Mouse (Mus musculus): ENCODE results near the gene Mypn. TPM values are rescaled to one million over a fixed set of nuclear protein-coding genes. Genes with fewer than 3 reads are reported as not detected.

The Mypn gene
- total RNA-seq (2021), result 1 to 10 TPM; 1.6 to 2.3 TPM

- DNase-seq (ENCODE audit: extremely low spot score in 1 of 2, low spot score in 1 of 2), result no peak
Observed at GRCm38 (mm10) chr10:63203728-63204127, at the start of gene Mypn. Gene Mypn, minus strand, starts transcription at chr10:63203952.

GRCm38 (mm10) chr10:63248421-63248820 lies 44.7 kb upstream of the Mypn start:
- no peak for DNase-seq (ENCODE audit: extremely low spot score in 1 of 2, low spot score in 1 of 2)

GRCm38 (mm10) chr10:63247457-63247856 lies 43.7 kb upstream of the Mypn start:
- no peak for DNase-seq (ENCODE audit: extremely low spot score in 1 of 2, low spot score in 1 of 2)

GRCm38 (mm10) chr10:63245846-63246245 lies 42.1 kb upstream of the Mypn start:
- DNase-seq (ENCODE audit: extremely low spot score in 1 of 2, low spot score in 1 of 2), result no peak

GRCm38 (mm10) chr10:63244746-63245145 lies 41.0 kb upstream of the Mypn start:
- no peak for DNase-seq (ENCODE audit: extremely low spot score in 1 of 2, low spot score in 1 of 2)

GRCm38 (mm10) chr10:63244055-63244671 lies 40.4 kb upstream of the Mypn start:
- DNase-seq (ENCODE audit: extremely low spot score in 1 of 2, low spot score in 1 of 2), result peak in 1 of 2 experiments; percentile 10

- peak; percentile 85 to 94 for DNase-seq (ENCODE audit: extremely low spot score in 1 of 2, low spot score in 1 of 2)
Observed at GRCm38 (mm10) chr10:63243493-63244054, 39.8 kb upstream of the Mypn start, which contains the start of gene Herc4. Gene Herc4, plus strand, starts transcription at chr10:63243810.

GRCm38 (mm10) chr10:63242798-63243435 lies 39.2 kb upstream of the Mypn start:
- DNase-seq (ENCODE audit: extremely low spot score in 1 of 2, low spot score in 1 of 2), result no peak

- no peak for DNase-seq (ENCODE audit: extremely low spot score in 1 of 2, low spot score in 1 of 2)
Observed at GRCm38 (mm10) chr10:63240868-63241271, 37.1 kb upstream of the Mypn start.

GRCm38 (mm10) chr10:63239848-63240247 lies 36.1 kb upstream of the Mypn start:
- DNase-seq (ENCODE audit: extremely low spot score in 1 of 2, low spot score in 1 of 2), result no peak

GRCm38 (mm10) chr10:63238090-63238489 lies 34.3 kb upstream of the Mypn start:
- DNase-seq (ENCODE audit: extremely low spot score in 1 of 2, low spot score in 1 of 2), result no peak

- no peak for DNase-seq (ENCODE audit: extremely low spot score in 1 of 2, low spot score in 1 of 2)
Observed at GRCm38 (mm10) chr10:63237206-63237605, 33.5 kb upstream of the Mypn start.

- no peak for DNase-seq (ENCODE audit: extremely low spot score in 1 of 2, low spot score in 1 of 2)
Observed at GRCm38 (mm10) chr10:63236663-63237062, 32.9 kb upstream of the Mypn start.

- DNase-seq (ENCODE audit: extremely low spot score in 1 of 2, low spot score in 1 of 2), result no peak
Observed at GRCm38 (mm10) chr10:63235889-63236288, 32.1 kb upstream of the Mypn start.

- no peak for DNase-seq (ENCODE audit: extremely low spot score in 1 of 2, low spot score in 1 of 2)
Observed at GRCm38 (mm10) chr10:63234133-63234532, 30.4 kb upstream of the Mypn start.

GRCm38 (mm10) chr10:63231630-63232029 lies 27.9 kb upstream of the Mypn start:
- DNase-seq (ENCODE audit: extremely low spot score in 1 of 2, low spot score in 1 of 2), result no peak

GRCm38 (mm10) chr10:63230854-63231253 lies 27.1 kb upstream of the Mypn start:
- DNase-seq (ENCODE audit: extremely low spot score in 1 of 2, low spot score in 1 of 2), result no peak

GRCm38 (mm10) chr10:63230266-63230665 lies 26.5 kb upstream of the Mypn start:
- no peak for DNase-seq (ENCODE audit: extremely low spot score in 1 of 2, low spot score in 1 of 2)

- no peak for DNase-seq (ENCODE audit: extremely low spot score in 1 of 2, low spot score in 1 of 2)
Observed at GRCm38 (mm10) chr10:63224341-63224740, 20.6 kb upstream of the Mypn start.

- DNase-seq (ENCODE audit: extremely low spot score in 1 of 2, low spot score in 1 of 2), result no peak
Observed at GRCm38 (mm10) chr10:63221081-63221783, 17.5 kb upstream of the Mypn start.

GRCm38 (mm10) chr10:63208871-63209270 lies 5.1 kb upstream of the Mypn start:
- no peak for DNase-seq (ENCODE audit: extremely low spot score in 1 of 2, low spot score in 1 of 2)
